In genomic region chr13:59822507-59823462, GRCm38 (mm10) we compare ENCODE assay signal across 7 mouse cellular contexts. TPM values are rescaled to one million over a fixed set of nuclear protein-coding genes. Genes with fewer than 3 reads are reported as not detected.
A peak's percentile ranks its signal among the peaks of the same experiment; 100 is the strongest.
DNase-seq lines count a peak whose midpoint lies in the region; ATAC-seq and TF ChIP-seq lines count a peak whose summit lies in the region.

Gene Tut7 (minus strand): TSS chr13:59823147.

- no peaks in the 10 kb centered on the region for H3K27me3 ChIP-seq in embryonic facial prominence, embryonic 12.5 days
- no peaks in the 10 kb centered on the region for H3K27me3 ChIP-seq in kidney, adult 2 months (replicated peaks; ENCODE audit: control insufficient read depth, insufficient read depth, low read length)
- no peaks in the 10 kb centered on the region for H3K27me3 ChIP-seq in limb, embryonic 12.5 days
- H3K27me3 ChIP-seq in midbrain, embryonic 15.5 days (replicated peaks), result no peaks in the 10 kb centered on the region
- no peaks in the 10 kb centered on the region for H3K27me3 ChIP-seq in spleen, adult 2 months (ENCODE audit: control insufficient read depth, insufficient read depth, low read length)

- peak; percentile 93 for DNase-seq in adrenal gland, postnatal 25 days
- peak; percentile 95 to 97 for DNase-seq in heart, adult 18-20 months
- DNase-seq in kidney, adult 2 months, result peak; percentile 97
- peak; percentile 89 to 91 for DNase-seq in spleen, adult 2 months (ENCODE audit: low read depth in 1 of 2, low spot score in 2 of 2)

- H3K4me2 ChIP-seq in embryonic facial prominence, embryonic 12.5 days (replicated peaks), result peak within 1 kb of the TSS; percentile 62
- peak within 1 kb of the TSS; percentile 65 for H3K4me2 ChIP-seq in limb, embryonic 12.5 days
- peak within 1 kb of the TSS; percentile 79 for H3K4me2 ChIP-seq in midbrain, embryonic 15.5 days

- peak within 1 kb of the TSS; percentile 87 for H3K4me3 ChIP-seq in embryonic facial prominence, embryonic 12.5 days
- peak within 1 kb of the TSS; percentile 89 for H3K4me3 ChIP-seq in kidney, adult 2 months (ENCODE audit: insufficient read depth, low read depth, low read length)
- peak within 1 kb of the TSS; percentile 97 for H3K4me3 ChIP-seq in limb, embryonic 12.5 days (replicated peaks)
- H3K4me3 ChIP-seq in midbrain, embryonic 15.5 days, result peak within 1 kb of the TSS; percentile 72
- H3K4me3 ChIP-seq in spleen, adult 2 months (ENCODE audit: extremely low read depth, insufficient read depth, insufficient read length), result peak within 1 kb of the TSS; percentile 97

- H3K27ac ChIP-seq in embryonic facial prominence, embryonic 12.5 days, result peak within 1 kb of the TSS; percentile 88
- peak within 1 kb of the TSS; percentile 95 for H3K27ac ChIP-seq in kidney, adult 2 months (ENCODE audit: insufficient read depth, low read depth, low read length)
- peak within 1 kb of the TSS; percentile 93 for H3K27ac ChIP-seq in limb, embryonic 12.5 days
- H3K27ac ChIP-seq in midbrain, embryonic 15.5 days, result peak within 1 kb of the TSS; percentile 94
- peak within 1 kb of the TSS; percentile 98 for H3K27ac ChIP-seq in spleen, adult 2 months (ENCODE audit: insufficient read depth, low read length)

- H3K36me3 ChIP-seq in embryonic facial prominence, embryonic 12.5 days, result no peaks in the 10 kb centered on the region
- H3K36me3 ChIP-seq in kidney, adult 2 months (ENCODE audit: control insufficient read depth, insufficient read depth, low read length), result no peaks in the 10 kb centered on the region; the same call in 1 of the 2 replicates
- H3K36me3 ChIP-seq in limb, embryonic 12.5 days, result peaks cover 19% of the 10 kb centered on the region; the same call in 1 of the 2 replicates
- no peaks in the 10 kb centered on the region for H3K36me3 ChIP-seq in midbrain, embryonic 15.5 days (replicated peaks)
- H3K36me3 ChIP-seq in spleen, adult 2 months (ENCODE audit: control insufficient read depth, insufficient read depth, low read length), result peaks cover 3% of the 10 kb centered on the region; the same call in 1 of the 2 replicates

- H3K9ac ChIP-seq in embryonic facial prominence, embryonic 12.5 days, result peak within 1 kb of the TSS; percentile 83
- peak within 1 kb of the TSS; percentile 92 for H3K9ac ChIP-seq in limb, embryonic 12.5 days (replicated peaks)
- H3K9ac ChIP-seq in midbrain, embryonic 15.5 days, result peak within 1 kb of the TSS; percentile 73

- TF ChIP-seq CTCF in kidney, adult 2 months (conservative IDR thresholded peaks at IDR 0.05; ENCODE audit: insufficient read depth, insufficient read length, low read depth, low read length), result no peak
- TF ChIP-seq CTCF in spleen, adult 2 months (IDR thresholded peaks at IDR 0.05; ENCODE audit: extremely low read depth, insufficient read depth, insufficient read length, insufficient replicate concordance), result no peak

- H3K9me3 ChIP-seq in embryonic facial prominence, embryonic 12.5 days, result no peaks in the 10 kb centered on the region
- H3K9me3 ChIP-seq in limb, embryonic 12.5 days, result no peaks in the 10 kb centered on the region
- no peaks in the 10 kb centered on the region for H3K9me3 ChIP-seq in midbrain, embryonic 15.5 days

- peak; percentile 94 for ATAC-seq in embryonic facial prominence, embryonic 12.5 days (ENCODE audit: insufficient number of reproducible peaks, insufficient read depth, low FRiP score, low TSS enrichment)
- ATAC-seq in limb, embryonic 12.5 days (ENCODE audit: insufficient number of reproducible peaks, insufficient read depth, low FRiP score, low TSS enrichment, low read depth), result peak; percentile 95
- peak; percentile 97 for ATAC-seq in midbrain, embryonic 15.5 days (replicated peaks)

- peaks cover 24% of the 10 kb centered on the region for H3K4me1 ChIP-seq in embryonic facial prominence, embryonic 12.5 days
- H3K4me1 ChIP-seq in kidney, adult 2 months (ENCODE audit: control insufficient read depth, insufficient read depth, low read length), result peaks cover 7% of the 10 kb centered on the region; the same call in 1 of the 2 replicates
- peaks cover 36% of the 10 kb centered on the region for H3K4me1 ChIP-seq in limb, embryonic 12.5 days (replicated peaks)
- H3K4me1 ChIP-seq in midbrain, embryonic 15.5 days, result peaks cover 44% of the 10 kb centered on the region
- H3K4me1 ChIP-seq in spleen, adult 2 months (ENCODE audit: control insufficient read depth, insufficient read depth, insufficient read length), result peaks cover 9% of the 10 kb centered on the region

- TF ChIP-seq POLR2A in kidney, adult 2 months (IDR thresholded peaks at IDR 0.05; ENCODE audit: low read depth, low read length), result peak; percentile 85
- TF ChIP-seq POLR2A in spleen, adult 2 months (IDR thresholded peaks at IDR 0.05; ENCODE audit: low read depth, low read length), result peak; percentile 76

- under 1% methylated on average over 98 of the region's 100 CpGs for WGBS in embryonic facial prominence, embryonic 12.5 days
- WGBS in kidney, adult 2 months, result under 1% methylated on average over 100 of the region's 100 CpGs
- under 1% methylated on average over 100 of the region's 100 CpGs for WGBS in limb, embryonic 12.5 days
- WGBS in midbrain, embryonic 15.5 days, result under 1% methylated on average over 100 of the region's 100 CpGs
- WGBS in spleen, adult 2 months, result under 1% methylated on average over 100 of the region's 100 CpGs

RNA-seq across cellular contexts. Expression of gene Tut7, which starts in this region (rescaled TPM):
- total RNA-seq in adrenal gland, postnatal 25 days (2021), result 59.2 and 76.0 TPM in 2 replicates
- polyA plus RNA-seq in embryonic facial prominence, embryonic 12.5 days (2016; fragmentation: Nextera tagmentation; extraction: Ambion mirVana), result 47.8 and 57.0 TPM in 2 replicates
- 10 to 100 TPM; 40.3 to 41.1 TPM for total RNA-seq in heart, adult 18-20 months (2021)
- polyA plus RNA-seq in kidney, adult 2 months (2012; rRNA removed), result 14.5 and 14.6 TPM in 2 replicates
- 56.0 and 56.5 TPM in 2 replicates for polyA plus RNA-seq in limb, embryonic 12.5 days (2016; fragmentation: Nextera tagmentation; extraction: Ambion mirVana)
- polyA plus RNA-seq in midbrain, embryonic 15.5 days (2015; fragmentation: Nextera tagmentation; extraction: Ambion mirVana), result 48.7 and 52.5 TPM in 2 replicates
- polyA plus RNA-seq in spleen, adult 2 months (2012; rRNA removed), result 21.2 and 22.2 TPM in 2 replicates

Comparison
In these comparisons a context has a peak if more than half of its experiments do, and no peak if none do; other contexts are left out.
1. Peak in every context shown above with its lines: DNase-seq, ATAC-seq, H3K4me3 ChIP-seq and H3K27ac ChIP-seq.